Mouse (Mus musculus) embryo, embryonic 10 days (tissue): ENCODE data around the gene Npy4r.

Source experiments
- DNase-seq: peaks from one replicate; pipeline ENCODE4 v3.0.0-alpha.2; 2015; ENCODE audit warnings: low spot score

The Npy4r gene

DNA sequence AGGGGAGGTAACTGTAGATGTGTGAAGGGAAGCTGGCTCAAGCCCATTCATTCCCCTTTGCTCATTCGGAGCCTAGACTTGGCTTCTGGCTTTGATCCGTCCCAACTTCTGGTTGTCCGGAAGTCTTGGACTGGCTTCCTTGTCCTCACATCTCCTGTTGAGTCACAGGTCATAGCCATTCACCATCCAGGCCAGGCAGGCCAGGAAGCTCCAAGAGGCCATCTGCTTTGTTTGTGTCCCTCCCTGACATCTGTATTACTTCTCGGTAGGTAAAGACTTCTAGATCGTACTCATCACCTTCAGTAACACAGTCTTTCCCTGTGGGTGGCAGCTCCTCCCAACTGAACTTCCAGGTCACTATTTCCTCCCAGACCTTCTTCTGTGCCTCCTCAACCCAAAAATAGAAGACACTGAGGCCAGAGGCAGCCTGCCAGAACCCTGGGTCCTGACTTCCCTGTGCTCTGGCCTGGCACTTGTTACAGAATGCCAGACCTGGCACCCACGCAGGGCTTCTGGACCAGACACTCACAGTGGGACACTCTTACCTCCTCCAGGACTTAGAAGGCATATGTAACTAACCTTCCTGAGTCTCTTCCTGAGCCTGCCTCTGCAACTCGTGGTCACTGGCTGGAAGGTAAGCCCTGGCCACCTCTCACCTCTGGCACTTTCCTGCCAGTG is 33.1 kb downstream of the Npy4r start:
- no peak for DNase-seq

GRCm38 (mm10) chr14:34114311-34114710 is 38.0 kb downstream of the Npy4r start:
- DNase-seq: no peak

- no peak for DNase-seq
These were observed 44.7 kb downstream of the Npy4r start for GRCm38 (mm10) chr14:34107594-34107993.

DNA sequence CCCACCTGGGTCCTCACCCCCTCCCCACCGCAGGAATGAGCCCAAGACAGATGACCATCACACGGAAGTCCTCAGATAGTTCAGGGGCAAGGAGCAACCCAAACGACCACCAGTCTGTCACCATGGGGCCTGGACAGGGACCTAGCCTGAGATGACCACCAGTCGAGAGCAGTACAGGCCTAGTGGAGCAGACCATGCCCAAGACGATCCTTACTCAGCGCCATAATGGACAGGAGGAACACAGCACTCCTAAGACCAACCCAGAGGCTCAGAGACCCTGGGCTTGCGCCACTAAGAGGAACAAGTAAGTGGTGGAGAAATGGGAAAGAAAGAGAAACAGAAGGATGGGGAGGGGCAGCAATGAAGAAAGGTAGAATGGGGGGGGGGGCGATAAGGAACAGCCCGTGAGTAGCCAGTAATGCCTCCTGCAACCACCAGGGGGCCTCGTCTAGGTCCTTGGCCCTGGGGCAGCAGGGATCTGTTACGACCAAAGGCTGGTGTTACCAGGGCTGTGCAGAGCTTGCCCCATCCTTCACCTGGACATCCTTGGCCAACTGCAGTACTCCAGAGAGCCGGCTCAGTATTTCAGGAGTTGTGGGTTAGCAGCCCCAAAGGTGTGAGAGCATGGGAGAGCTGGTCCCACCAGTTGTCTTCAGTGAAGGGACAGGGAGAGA is 45.8 kb downstream of the Npy4r start:
- peak; percentile 46 for DNase-seq

DNA sequence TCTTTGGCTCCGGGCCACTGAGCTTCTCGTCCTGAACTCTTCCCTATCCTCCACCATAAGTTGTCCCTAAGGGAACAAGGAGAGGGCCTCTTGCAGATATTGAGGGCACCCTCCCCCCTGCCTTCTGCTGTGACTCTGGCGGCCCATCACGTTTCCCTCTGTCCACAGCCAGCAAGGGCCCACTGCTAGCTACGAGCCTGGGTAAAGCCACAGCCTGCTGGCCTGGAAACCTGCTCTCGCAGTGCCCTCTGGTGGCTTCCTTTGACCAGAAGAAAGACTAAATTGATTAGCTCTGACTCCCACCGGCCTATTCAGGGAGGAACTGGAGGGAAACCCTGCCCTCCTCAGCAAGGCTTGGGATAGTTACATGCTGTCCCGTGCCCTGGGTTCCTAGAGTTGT is 47.4 kb downstream of the Npy4r start:
- DNase-seq: peak; percentile 79

GRCm38 (mm10) chr14:34103855-34104254 is 48.4 kb downstream of the Npy4r start:
- no peak for DNase-seq

GRCm38 (mm10) chr14:34102601-34103000 is 49.7 kb downstream of the Npy4r start, which contains the start of gene A630023A22Rik:
TSS of gene A630023A22Rik (minus strand) at chr14:34102754.
- no peak for DNase-seq

DNA sequence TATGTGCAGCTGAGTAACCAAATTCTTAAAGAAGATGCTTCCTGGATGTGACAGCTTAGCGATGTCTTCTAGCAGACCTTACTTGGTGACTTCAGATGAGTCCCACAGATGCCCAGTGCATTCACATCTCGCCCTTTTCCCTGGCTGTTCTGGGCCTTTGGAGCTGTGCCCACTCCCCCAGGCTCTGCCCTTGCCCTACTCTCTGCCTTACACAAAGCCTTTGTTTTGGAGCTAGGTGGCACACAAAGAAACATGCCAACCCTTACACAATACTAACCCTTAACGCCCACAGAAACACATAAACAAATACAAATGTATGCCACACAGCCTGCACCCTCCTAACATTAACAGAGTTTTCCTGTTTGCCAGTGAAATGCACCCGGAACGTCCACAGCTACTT is 56.1 kb downstream of the Npy4r start:
- no peak for DNase-seq
